Mouse (Mus musculus) G1E-ER4 (cell line): Measurements from ENCODE around the gene Rnf167. TPM values are rescaled to one million over a fixed set of nuclear protein-coding genes. Genes with fewer than 3 reads are reported as not detected.

Experiments
- GATA1 ChIP-seq: IDR thresholded peaks from one replicate; pipeline ENCODE4 v1.8.0; 2012; ENCODE audit warnings: low read length, inconsistent platforms
- polyA plus RNA-seq: library from polyadenylated mRNA; stranded (reverse); fragments of >175 nt; gene quantifications from 2 replicates; pipeline ENCODE4 v1.2.3, GENCODE M21; 2012

Gene Rnf167
- polyA plus RNA-seq, 1 experiment: 82.3 TPM

- no peak for TF ChIP-seq GATA1
Observed at GRCm38 (mm10) chr11:70657991-70658390, 11.0 kb downstream of the Rnf167 start.

GRCm38 (mm10) chr11:70658521-70658920, 11.5 kb downstream of the Rnf167 start:
- TF ChIP-seq GATA1: no peak

GRCm38 (mm10) chr11:70658942-70659341, 11.9 kb downstream of the Rnf167 start:
- TF ChIP-seq GATA1: no peak

- no peak for TF ChIP-seq GATA1
Observed at GRCm38 (mm10) chr11:70660571-70660970, 13.5 kb downstream of the Rnf167 start.

GRCm38 (mm10) chr11:70663101-70663500, 16.1 kb downstream of the Rnf167 start:
- TF ChIP-seq GATA1: no peak

- TF ChIP-seq GATA1: no peak
Observed at GRCm38 (mm10) chr11:70663957-70664356, 16.9 kb downstream of the Rnf167 start.

- no peak for TF ChIP-seq GATA1
Observed at GRCm38 (mm10) chr11:70664741-70665140, 17.7 kb downstream of the Rnf167 start.

- TF ChIP-seq GATA1: no peak
Observed at GRCm38 (mm10) chr11:70666687-70667086, 19.7 kb downstream of the Rnf167 start.

- TF ChIP-seq GATA1: no peak
Observed at GRCm38 (mm10) chr11:70667271-70668150, 20.5 kb downstream of the Rnf167 start.

GRCm38 (mm10) chr11:70668335-70668770, 21.3 kb downstream of the Rnf167 start:
- no peak for TF ChIP-seq GATA1

- no peak for TF ChIP-seq GATA1
Observed at GRCm38 (mm10) chr11:70668771-70669505, 21.9 kb downstream of the Rnf167 start, which contains the start of gene Spag7. Gene Spag7 (minus strand): TSS chr11:70669416.

GRCm38 (mm10) chr11:70669582-70670345, 22.7 kb downstream of the Rnf167 start:
- TF ChIP-seq GATA1: no peak

GRCm38 (mm10) chr11:70670483-70670882, 23.4 kb downstream of the Rnf167 start:
- no peak for TF ChIP-seq GATA1

GRCm38 (mm10) chr11:70671333-70672047, 24.5 kb downstream of the Rnf167 start:
- no peak for TF ChIP-seq GATA1

GRCm38 (mm10) chr11:70674014-70674413, 27.0 kb downstream of the Rnf167 start:
- no peak for TF ChIP-seq GATA1
